Mouse (Mus musculus) limb, embryonic 10.5 days (tissue): ENCODE data around the gene Lilra5. TPM values are rescaled to one million over a fixed set of nuclear protein-coding genes. Genes with fewer than 3 reads are reported as not detected.
"Not testable (repeated sequence)": the region's sequence is repeated elsewhere in the genome, so short reads cannot be mapped to it uniquely, and the experiment has no call there.

Experiments used
- DNase-seq: peaks from one replicate; pipeline ENCODE4 v3.0.0-alpha.2; 2017; ENCODE audit warnings: low spot score
- H3K27ac ChIP-seq: fragments of 300-500 bp; sonication (generic); 2 replicates; pipeline ENCODE4 v1.5.1; 2016; ENCODE audit warnings: mild to moderate bottlenecking
- H3K27me3 ChIP-seq: fragments of 300-500 bp; sonication (generic); 2 replicates; pipeline ENCODE4 v1.6.1; 2016; ENCODE audit warnings: low read depth, mild to moderate bottlenecking; ENCODE audit not compliant: poor library complexity, severe bottlenecking
- H3K36me3 ChIP-seq: fragments of 300-500 bp; sonication (generic); 2 replicates; pipeline ENCODE4 v1.6.1; 2016; ENCODE audit warnings: mild to moderate bottlenecking, moderate library complexity
- H3K4me1 ChIP-seq: fragments of 300-500 bp; sonication (generic); 2 replicates; pipeline ENCODE4 v1.6.1; 2016
- H3K4me3 ChIP-seq: fragments of 300-500 bp; sonication (generic); 2 replicates; pipeline ENCODE4 v1.5.1; 2016; ENCODE audit warnings: mild to moderate bottlenecking, moderate library complexity
- H3K9me3 ChIP-seq: fragments of 300-500 bp; sonication (generic); replicated peaks from 2 replicates; pipeline ENCODE4 v1.6.1; 2016; ENCODE audit warnings: mild to moderate bottlenecking
- WGBS: fragments of 180-500 bp; shearing (Covaris S2); methylation state at CpG from one replicate; pipeline ENCODE4 v1.1.7; 2016; 5-methylcytosine and 5-hydroxymethylcytosine counted together
- polyA plus RNA-seq: library from polyadenylated mRNA; unstranded; fragments of >200 nt; fragmentation: Nextera tagmentation; extraction: Ambion mirVana; gene quantifications from 2 replicates; pipeline ENCODE4 v1.2.1, GENCODE M21; 2016

The Lilra5 gene
- not detected in 2 replicates for polyA plus RNA-seq

GRCm38 (mm10) chr7:4237454-4237853 is at the start of gene Lilra5:
Lilra5 (plus strand) TSS chr7:4237754.
- WGBS = 83% methylated on average over 7 of the region's 7 CpGs
- no peaks in the 10 kb centered on the region for H3K4me1 ChIP-seq
- H3K27me3 ChIP-seq = no peaks in the 10 kb centered on the region
- H3K36me3 ChIP-seq = no peaks in the 10 kb centered on the region
- H3K27ac ChIP-seq = no peak within 1 kb of the TSS
- no peak for DNase-seq
- no peak within 1 kb of the TSS for H3K4me3 ChIP-seq
- no peaks in the 10 kb centered on the region for H3K9me3 ChIP-seq

GRCm38 (mm10) chr7:4207126-4207525 is 30.4 kb upstream of the Lilra5 start:
- Histone ChIP-seq H3K4me1 (no peaks in the 10 kb centered on the region), H3K4me3 (no peak overlapping the region), H3K9me3 (no peaks in the 10 kb centered on the region), H3K36me3 (no peaks in the 10 kb centered on the region), H3K27me3 (no peaks in the 10 kb centered on the region), H3K27ac (no peak overlapping the region)
- no peak for DNase-seq
- 86% methylated on average over 1 of the region's 1 CpGs for WGBS

- WGBS = 44% methylated on average over 2 of the region's 2 CpGs
- no peaks in the 10 kb centered on the region for H3K9me3 ChIP-seq
- H3K36me3 ChIP-seq = no peaks in the 10 kb centered on the region
- H3K27ac ChIP-seq = no peak overlapping the region
- H3K4me3 ChIP-seq = no peak overlapping the region
- H3K4me1 ChIP-seq = no peaks in the 10 kb centered on the region
- H3K27me3 ChIP-seq = no peaks in the 10 kb centered on the region
- no peak for DNase-seq
Measured at GRCm38 (mm10) chr7:4208626-4209025, 28.9 kb upstream of the Lilra5 start.

GRCm38 (mm10) chr7:4213436-4213835 is 24.1 kb upstream of the Lilra5 start:
- H3K36me3 ChIP-seq, H3K9me3 ChIP-seq, H3K27ac ChIP-seq, H3K4me3 ChIP-seq, DNase-seq, H3K4me1 ChIP-seq, H3K27me3 ChIP-seq: not testable (repeated sequence)

- WGBS = 93% methylated on average over 2 of the region's 2 CpGs
- Histone ChIP-seq H3K4me1 (no peaks in the 10 kb centered on the region), H3K9me3 (no peaks in the 10 kb centered on the region), H3K27ac (no peak overlapping the region), H3K4me3 (no peak overlapping the region), H3K27me3 (no peaks in the 10 kb centered on the region), H3K36me3 (no peaks in the 10 kb centered on the region)
- no peak for DNase-seq
Measured at GRCm38 (mm10) chr7:4215396-4215795, 22.2 kb upstream of the Lilra5 start.

- WGBS = 82% methylated on average over 2 of the region's 2 CpGs
- Histone ChIP-seq H3K4me3 (no peak overlapping the region), H3K9me3 (no peaks in the 10 kb centered on the region), H3K4me1 (no peaks in the 10 kb centered on the region), H3K27me3 (no peaks in the 10 kb centered on the region), H3K36me3 (no peaks in the 10 kb centered on the region), H3K27ac (no peak overlapping the region)
- DNase-seq = no peak
Measured at GRCm38 (mm10) chr7:4215805-4216204, 21.7 kb upstream of the Lilra5 start.

- DNase-seq = no peak
Measured at GRCm38 (mm10) chr7:4235536-4235935, 2.0 kb upstream of the Lilra5 start.

GRCm38 (mm10) chr7:4239038-4239721 is 1.6 kb downstream of the Lilra5 start:
- Histone ChIP-seq H3K4me1 (no peaks in the 10 kb centered on the region), H3K9me3 (no peaks in the 10 kb centered on the region), H3K27me3 (no peaks in the 10 kb centered on the region), H3K36me3 (no peaks in the 10 kb centered on the region), H3K4me3 (no peak overlapping the region), H3K27ac (no peak overlapping the region)
- 78% methylated on average over 6 of the region's 6 CpGs for WGBS
- DNase-seq = no peak

More at GRCm38 (mm10) chr7:4235536-4235935, 2.0 kb upstream of the Lilra5 start:
- Histone ChIP-seq H3K4me1 (no peaks in the 10 kb centered on the region), H3K27ac (no peak overlapping the region), H3K4me3 (no peak overlapping the region), H3K36me3 (no peaks in the 10 kb centered on the region), H3K9me3 (no peaks in the 10 kb centered on the region), H3K27me3 (no peaks in the 10 kb centered on the region)

- WGBS = 85% methylated on average over 1 of the region's 1 CpGs
- not testable (repeated sequence) for H3K36me3 ChIP-seq, H3K27me3 ChIP-seq, DNase-seq, H3K4me1 ChIP-seq, H3K9me3 ChIP-seq, H3K4me3 ChIP-seq, H3K27ac ChIP-seq
Measured at GRCm38 (mm10) chr7:4251211-4251610, 13.7 kb downstream of the Lilra5 start.

GRCm38 (mm10) chr7:4256060-4256459 is 18.5 kb downstream of the Lilra5 start:
- H3K27me3 ChIP-seq, H3K36me3 ChIP-seq, DNase-seq, H3K27ac ChIP-seq, H3K9me3 ChIP-seq, H3K4me1 ChIP-seq, H3K4me3 ChIP-seq: not testable (repeated sequence)
- WGBS = no CpG with 5 or more reads among the region's 1 CpGs

GRCm38 (mm10) chr7:4260521-4260920 is 23.0 kb downstream of the Lilra5 start:
- not testable (repeated sequence) for H3K9me3 ChIP-seq, H3K36me3 ChIP-seq, H3K27me3 ChIP-seq, H3K4me3 ChIP-seq, H3K27ac ChIP-seq, H3K4me1 ChIP-seq, DNase-seq
- WGBS = 96% methylated on average over 1 of the region's 1 CpGs

- not testable (repeated sequence) for H3K36me3 ChIP-seq, H3K27me3 ChIP-seq, H3K27ac ChIP-seq, H3K4me3 ChIP-seq, DNase-seq, H3K9me3 ChIP-seq, H3K4me1 ChIP-seq
- 78% methylated on average over 1 of the region's 1 CpGs for WGBS
Measured at GRCm38 (mm10) chr7:4272106-4272505, 34.6 kb downstream of the Lilra5 start.

- H3K27me3 ChIP-seq, DNase-seq, H3K4me1 ChIP-seq, H3K36me3 ChIP-seq, H3K27ac ChIP-seq, H3K4me3 ChIP-seq, H3K9me3 ChIP-seq: not testable (repeated sequence)
- WGBS = 73% methylated on average over 2 of the region's 2 CpGs
Measured at GRCm38 (mm10) chr7:4273874-4274273, 36.3 kb downstream of the Lilra5 start.

GRCm38 (mm10) chr7:4275500-4275899 is 37.9 kb downstream of the Lilra5 start:
- WGBS = 96% methylated on average over 10 of the region's 10 CpGs
- H3K36me3 ChIP-seq, DNase-seq: not testable (repeated sequence)

More at GRCm38 (mm10) chr7:4275500-4275899, 37.9 kb downstream of the Lilra5 start:
- H3K4me3 ChIP-seq, H3K27ac ChIP-seq, H3K9me3 ChIP-seq, H3K27me3 ChIP-seq, H3K4me1 ChIP-seq: not testable (repeated sequence)
